Mouse (Mus musculus): Measurements from ENCODE around the gene Nr4a3.

- no peak for TF ChIP-seq CTCF (IDR thresholded peaks at IDR 0.05)
- no peak for TF ChIP-seq EP300 (IDR thresholded peaks at IDR 0.05; ENCODE audit: insufficient read depth, low read depth, low read length)
- TF ChIP-seq POLR2A (IDR thresholded peaks at IDR 0.05; ENCODE audit: insufficient read depth, low read depth, low read length) = no peak
Observed at GRCm38 (mm10) chr4:48105387-48105786, 60.4 kb downstream of the Nr4a3 start.

Measured in heart, adult 2 months (tissue).